Mouse (Mus musculus) CH12.LX (cell line): ENCODE results near the gene 1110059E24Rik. TPM values are rescaled to one million over a fixed set of nuclear protein-coding genes. Genes with fewer than 3 reads are reported as not detected.

Experiments used
- DNase-seq: peaks from one replicate; pipeline ENCODE4 v3.0.0-alpha.2; 2013; ENCODE audit errors: extremely low read depth
- H3K27ac ChIP-seq: 2 replicates; pipeline ENCODE4 v1.5.1; 2012; ENCODE audit warnings: low read depth, mild to moderate bottlenecking, control low read depth, moderate library complexity; ENCODE audit not compliant: insufficient read depth
- H3K27me3 ChIP-seq: replicated peaks from 2 replicates; pipeline ENCODE3; 2012; ENCODE audit warnings: inconsistent platforms
- H3K36me3 ChIP-seq, 2 experiments: replicated peaks in 1 of 2; 2 replicates each; pipeline versions ENCODE3 to v1.6.1; 2012; ENCODE audit warnings: inconsistent platforms in 1 of 2, low read length in 1 of 2, mild to moderate bottlenecking in 1 of 2, mixed read lengths in 1 of 2, moderate library complexity in 1 of 2; ENCODE audit not compliant: control insufficient read depth in 1 of 2, insufficient read depth in 1 of 2
- H3K4me1 ChIP-seq, 2 experiments: 2 replicates each; pipeline ENCODE4 v1.6.1; 2012; ENCODE audit warnings: inconsistent platforms in 1 of 2, moderate library complexity in 1 of 2; ENCODE audit not compliant: insufficient read depth in 2 of 2, control insufficient read depth in 1 of 2
- H3K4me2 ChIP-seq: 2 replicates; pipeline ENCODE4 v1.6.1; 2012; ENCODE audit warnings: low read depth, mild to moderate bottlenecking, control low read depth; ENCODE audit not compliant: poor library complexity, insufficient read depth, severe bottlenecking
- H3K4me3 ChIP-seq, 3 experiments: fragments of 150-350 bp in 1 of 3; sonication (generic) in 1 of 3; replicated peaks in 1 of 3; 2 replicates each; pipeline versions ENCODE3 to v1.5.1; 2011 to 2012; ENCODE audit warnings: low read depth in 2 of 3, low read length in 2 of 3, mild to moderate bottlenecking in 2 of 3, moderate library complexity in 2 of 3, control low read depth in 1 of 3, improper control_type of control experiment in 1 of 3, inconsistent platforms in 1 of 3, mixed read lengths in 1 of 3; ENCODE audit not compliant: poor library complexity in 1 of 3
- H3K79me2 ChIP-seq: replicated peaks from 2 replicates; pipeline ENCODE4 v1.6.1; 2012; ENCODE audit warnings: mild to moderate bottlenecking, moderate library complexity; ENCODE audit not compliant: control insufficient read depth, poor library complexity, insufficient read depth, severe bottlenecking; ENCODE audit errors: extremely low read depth
- H3K9ac ChIP-seq: 2 replicates; pipeline ENCODE4 v1.6.1; 2012; ENCODE audit warnings: low read depth, mild to moderate bottlenecking, control low read depth, moderate library complexity; ENCODE audit not compliant: insufficient read depth
- H3K9me3 ChIP-seq: replicated peaks from 2 replicates; pipeline ENCODE3; 2012; ENCODE audit warnings: low read length, inconsistent platforms, mixed read lengths
- BHLHE40 ChIP-seq: IDR thresholded peaks from 2 replicates; pipeline ENCODE4 v1.6.1; 2011; ENCODE audit warnings: mild to moderate bottlenecking, low read depth, low read length, improper control_type of control experiment
- CHD2 ChIP-seq: IDR thresholded peaks from 2 replicates; pipeline ENCODE4 v1.6.1; 2011; ENCODE audit warnings: low read length, improper control_type of control experiment
- CTCF ChIP-seq, 2 experiments: IDR thresholded peaks in 1 of 2; conservative IDR thresholded peaks in 1 of 2; 2 replicates each; pipeline ENCODE4 v1.5.1; 2011 to 2012; ENCODE audit warnings: low read depth in 2 of 2, low read length in 2 of 2, improper control_type of control experiment in 1 of 2, inconsistent platforms in 1 of 2, mild to moderate bottlenecking in 1 of 2, moderate library complexity in 1 of 2
- ELF1 ChIP-seq: IDR thresholded peaks from 2 replicates; pipeline ENCODE4 v1.6.1; 2014; ENCODE audit warnings: low read depth, mild to moderate bottlenecking, inconsistent platforms, low read length, improper control_type of control experiment
- EP300 ChIP-seq: IDR thresholded peaks from 2 replicates; pipeline ENCODE4 v1.6.1; 2011; ENCODE audit warnings: low read length, improper control_type of control experiment
- ETS1 ChIP-seq: conservative IDR thresholded peaks from 2 replicates; pipeline ENCODE4 v1.6.1; 2012; ENCODE audit warnings: low read depth, mild to moderate bottlenecking, inconsistent platforms, low read length, improper control_type of control experiment, moderate library complexity
- GABPA ChIP-seq: IDR thresholded peaks from 2 replicates; pipeline ENCODE4 v1.6.1; 2012; ENCODE audit warnings: low read depth, low read length, improper control_type of control experiment, inconsistent platforms; ENCODE audit not compliant: insufficient replicate concordance
- HCFC1 ChIP-seq: IDR thresholded peaks from 2 replicates; pipeline ENCODE4 v1.6.1; 2012; ENCODE audit warnings: low read depth, mild to moderate bottlenecking, inconsistent platforms, low read length, improper control_type of control experiment
- IRF4 ChIP-seq: IDR thresholded peaks from 2 replicates; pipeline ENCODE4 v1.6.1; 2014; ENCODE audit warnings: low read depth, mild to moderate bottlenecking, inconsistent platforms, low read length, improper control_type of control experiment
- JUND ChIP-seq: conservative IDR thresholded peaks from 2 replicates; pipeline ENCODE4 v1.6.1; 2011; ENCODE audit warnings: low read depth, low read length, improper control_type of control experiment
- KAT2A ChIP-seq: IDR thresholded peaks from 2 replicates; pipeline ENCODE4 v1.6.1; 2012; ENCODE audit warnings: low read length, improper control_type of control experiment, inconsistent platforms; ENCODE audit not compliant: insufficient replicate concordance
- MAX ChIP-seq: IDR thresholded peaks from 2 replicates; pipeline ENCODE4 v1.6.1; 2011; ENCODE audit warnings: low read length, improper control_type of control experiment
- MAZ ChIP-seq: IDR thresholded peaks from 2 replicates; pipeline ENCODE4 v1.6.1; 2012; ENCODE audit warnings: low read depth, mild to moderate bottlenecking, inconsistent platforms, low read length, improper control_type of control experiment, moderate library complexity
- MEF2A ChIP-seq: IDR thresholded peaks from 2 replicates; pipeline ENCODE4 v1.6.1; 2014; ENCODE audit warnings: low read depth, mild to moderate bottlenecking, inconsistent platforms, low read length, improper control_type of control experiment, borderline replicate concordance
- MXI1 ChIP-seq: IDR thresholded peaks from 2 replicates; pipeline ENCODE4 v1.6.1; 2011; ENCODE audit warnings: mild to moderate bottlenecking, low read depth, low read length, improper control_type of control experiment
- MYC ChIP-seq: IDR thresholded peaks from 2 replicates; pipeline ENCODE4 v1.6.1; 2011; ENCODE audit warnings: low read depth, mild to moderate bottlenecking, improper control_type of control experiment, low read length
- NELFE ChIP-seq: IDR thresholded peaks from 2 replicates; pipeline ENCODE4 v1.6.1; 2011; ENCODE audit warnings: low read depth, low read length, improper control_type of control experiment
- NRF1 ChIP-seq: IDR thresholded peaks from 2 replicates; pipeline ENCODE4 v1.6.1; 2014; ENCODE audit warnings: low read depth, mild to moderate bottlenecking, inconsistent platforms, low read length, improper control_type of control experiment, moderate library complexity
- PAX5 ChIP-seq: IDR thresholded peaks from 2 replicates; pipeline ENCODE4 v1.6.1; 2012; ENCODE audit warnings: low read length, inconsistent platforms, mixed read lengths
- POLR2A ChIP-seq: IDR thresholded peaks from 2 replicates; pipeline ENCODE4 v1.6.1; 2011; ENCODE audit warnings: low read depth, mild to moderate bottlenecking, improper control_type of control experiment, low read length
- POLR2AphosphoS2 ChIP-seq: IDR thresholded peaks from 2 replicates; pipeline ENCODE4 v1.6.1; 2011; ENCODE audit warnings: low read depth, low read length, improper control_type of control experiment
- RAD21 ChIP-seq: IDR thresholded peaks from 2 replicates; pipeline ENCODE4 v1.6.1; 2011; ENCODE audit warnings: low read depth, mild to moderate bottlenecking, low read length, improper control_type of control experiment, moderate library complexity
- RCOR1 ChIP-seq: conservative IDR thresholded peaks from 2 replicates; pipeline ENCODE4 v1.6.1; 2012; ENCODE audit warnings: low read depth, mild to moderate bottlenecking, inconsistent platforms, low read length, improper control_type of control experiment
- SIN3A ChIP-seq: IDR thresholded peaks from 2 replicates; pipeline ENCODE4 v1.6.1; 2012; ENCODE audit warnings: low read length, improper control_type of control experiment, inconsistent platforms
- SMC3 ChIP-seq: IDR thresholded peaks from 2 replicates; pipeline ENCODE4 v1.6.1; 2011; ENCODE audit warnings: low read depth, low read length, improper control_type of control experiment
- TBP ChIP-seq: conservative IDR thresholded peaks from 2 replicates; pipeline ENCODE4 v1.6.1; 2011; ENCODE audit warnings: low read depth, low read length, improper control_type of control experiment
- TCF12 ChIP-seq: IDR thresholded peaks from 2 replicates; pipeline ENCODE4 v1.6.1; 2014; ENCODE audit warnings: low read depth, mild to moderate bottlenecking, inconsistent platforms, low read length, improper control_type of control experiment
- USF1 ChIP-seq: IDR thresholded peaks from 2 replicates; pipeline ENCODE4 v1.6.1; 2014; ENCODE audit warnings: low read depth, mild to moderate bottlenecking, inconsistent platforms, low read length, improper control_type of control experiment
- USF2 ChIP-seq: conservative IDR thresholded peaks from 2 replicates; pipeline ENCODE4 v1.6.1; 2011; ENCODE audit warnings: low read depth, low read length, improper control_type of control experiment
- ZC3H11A ChIP-seq: IDR thresholded peaks from 2 replicates; pipeline ENCODE4 v1.6.1; 2012; ENCODE audit warnings: low read depth, mild to moderate bottlenecking, inconsistent platforms, low read length, improper control_type of control experiment
- ZKSCAN1 ChIP-seq: IDR thresholded peaks from 2 replicates; pipeline ENCODE4 v1.6.1; 2012; ENCODE audit warnings: low read depth, inconsistent platforms, low read length, improper control_type of control experiment, borderline replicate concordance
- ZMIZ1 ChIP-seq: IDR thresholded peaks from 2 replicates; pipeline ENCODE4 v1.6.1; 2012; ENCODE audit warnings: low read depth, mild to moderate bottlenecking, inconsistent platforms, low read length, improper control_type of control experiment
- ZNF384 ChIP-seq: IDR thresholded peaks from 2 replicates; pipeline ENCODE4 v1.6.1; 2012; ENCODE audit warnings: low read depth, low read length, improper control_type of control experiment, inconsistent platforms
- dilution Hi-C: fragments of 300-500 bp; cut with MboI; formaldehyde crosslinking; loops from 2 replicates; pipeline ENCODE4 v1.14.3; 2020; ENCODE audit warnings: low sequenced_read_pairs; ENCODE audit not compliant: extremely low pct_unique_long_range_greater_than_20kb, extremely low pct_ligation_motif_present
- in situ Hi-C: fragments of 300-500 bp; cut with MboI; formaldehyde crosslinking; loops from 3 replicates; pipeline ENCODE4 v1.14.3; 2019; ENCODE audit warnings: low sequenced_read_pairs, low pct_ligation_motif_present, low pct_unique_long_range_greater_than_20kb, mixed read lengths
- polyA plus RNA-seq: library from polyadenylated mRNA; unstranded; fragments of >175 nt; gene quantifications from 2 replicates; pipeline ENCODE4 v1.2.1, GENCODE M21; 2012; ENCODE audit warnings: low read depth; ENCODE audit not compliant: insufficient read length
- total RNA-seq, 2 experiments: library from RNA; depleted of rRNA; stranded (reverse); fragments of 300-350 nt in 1 of 2; fragments of >200 nt in 1 of 2; gene quantifications; 2 replicates each; pipeline ENCODE4 v1.2.3; 2012 to 2014

1110059E24Rik gene
- total and polyA plus RNA-seq, 3 experiments = 25.5 to 106 (median 38.8) TPM

DNA sequence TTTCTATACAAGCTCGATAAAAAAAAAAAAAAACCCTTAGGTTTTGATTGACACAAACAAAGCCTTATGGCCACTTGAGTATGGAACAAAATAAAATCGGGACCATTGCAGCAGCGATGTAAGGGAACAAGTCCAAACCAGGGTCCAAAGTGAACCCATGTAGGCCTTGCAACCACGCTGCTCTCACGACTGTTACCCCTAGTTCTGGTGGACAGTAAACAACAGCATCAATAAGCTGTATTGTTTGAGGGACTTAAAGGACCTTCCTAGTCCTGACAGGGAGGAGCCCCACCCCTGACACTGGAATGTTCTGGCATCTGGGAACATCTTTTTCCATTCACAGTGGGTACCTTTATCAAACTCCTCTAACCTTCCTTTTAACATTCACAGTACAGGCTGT, 68.8 kb downstream of the 1110059E24Rik start:
- in situ Hi-C loops = no loop called here
- dilution Hi-C loops = no loop called here
- no peak for DNase-seq
- no peaks in the 10 kb centered on the region for H3K27me3 ChIP-seq
- H3K9me3 ChIP-seq = no peaks in the 10 kb centered on the region
- H3K27ac ChIP-seq = no peak overlapping the region
- H3K36me3 ChIP-seq = no peaks in the 10 kb centered on the region
- no peak overlapping the region for H3K4me2 ChIP-seq
- TF ChIP-seq JUND (no peak), MYC (peak; percentile 35; the same call in 1 of the 2 replicates), ZNF384 (peak; percentile 87), MEF2A (peak; percentile 6), PAX5 (no peak)
- no peak overlapping the region for H3K9ac ChIP-seq
- peaks cover 10 to 52% of the 10 kb centered on the region in 2 experiments for H3K4me1 ChIP-seq
- no peak overlapping the region for H3K4me3 ChIP-seq
- no peaks in the 10 kb centered on the region for H3K79me2 ChIP-seq

DNA sequence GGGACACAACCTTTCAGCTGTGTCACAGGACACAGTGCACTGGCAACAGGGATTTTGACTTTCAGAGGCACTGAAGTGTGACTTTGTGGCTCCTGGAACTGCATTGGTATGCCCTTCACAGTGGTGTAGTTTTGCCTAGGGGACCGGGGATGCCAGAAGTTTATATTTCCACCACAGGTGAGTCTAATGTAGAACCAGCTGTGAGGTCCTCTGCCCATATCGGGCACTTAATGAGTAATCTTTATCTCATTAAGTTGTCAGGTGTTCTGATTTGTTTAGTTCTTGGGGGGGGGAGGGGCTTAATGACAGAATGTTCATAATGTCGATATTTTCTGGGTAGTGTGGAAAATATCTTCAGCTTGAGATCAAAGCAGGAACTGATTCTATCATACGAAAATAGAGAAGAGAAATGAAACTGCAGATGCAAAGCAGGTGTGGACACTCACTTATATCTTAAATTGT, 69.2 kb downstream of the 1110059E24Rik start:
- Histone ChIP-seq H3K9ac (no peak overlapping the region), H3K4me1 (peaks cover 10 to 52% of the 10 kb centered on the region in 2 experiments), H3K79me2 (no peaks in the 10 kb centered on the region), H3K27me3 (no peaks in the 10 kb centered on the region), H3K9me3 (no peaks in the 10 kb centered on the region), H3K36me3 (no peaks in the 10 kb centered on the region), H3K4me3 (peak overlapping the region in 1 of 3 experiments; percentile 3), H3K27ac (no peak overlapping the region), H3K4me2 (peak overlapping the region; percentile 82)
- in situ Hi-C loops (no loop called here), dilution Hi-C loops (no loop called here)
- peak; percentile 80 for DNase-seq
- TF ChIP-seq ZC3H11A = no peak
- no peak for TF ChIP-seq KAT2A
- TF ChIP-seq CTCF (conservative IDR thresholded peaks at IDR 0.05 in 1 of 2, IDR thresholded peaks at IDR 0.05 in 1 of 2; ENCODE audit: low read depth in 2 of 2, low read length in 2 of 2) = no peak
- no peak for TF ChIP-seq RAD21
- TF ChIP-seq ETS1 = no peak; the same call in 1 of the 2 replicates
- no peak for TF ChIP-seq POLR2AphosphoS2
- TF ChIP-seq MAZ = no peak
- TF ChIP-seq ZMIZ1 = no peak
- TF ChIP-seq NELFE = no peak
- no peak for TF ChIP-seq PAX5
- no peak for TF ChIP-seq GABPA
- TF ChIP-seq RCOR1 = peak; percentile 59
- TF ChIP-seq IRF4 = peak; percentile 94
- 0 out of 2 replicates have a peak, but pooled peaks have one; percentile 16 for TF ChIP-seq BHLHE40
- no peak for TF ChIP-seq USF1
- no peak for TF ChIP-seq SMC3
- TF ChIP-seq HCFC1 = no peak
- TF ChIP-seq TBP = no peak
- no peak for TF ChIP-seq MXI1
- no peak for TF ChIP-seq ELF1
- peak; percentile 65; the same call in 1 of the 2 replicates for TF ChIP-seq MYC
- TF ChIP-seq NRF1 = no peak
- TF ChIP-seq MEF2A = peak; percentile 72
- TF ChIP-seq EP300 = peak; percentile 97
- no peak for TF ChIP-seq MAX
- no peak for TF ChIP-seq USF2
- TF ChIP-seq POLR2A = no peak
- peak; percentile 63; the same call in 1 of the 2 replicates for TF ChIP-seq CHD2
- TF ChIP-seq ZKSCAN1 = no peak
- no peak for TF ChIP-seq SIN3A
- TF ChIP-seq TCF12 = peak; percentile 60; the same call in 1 of the 2 replicates
